Mouse (Mus musculus): Measurements from ENCODE around the gene Mmrn2. TPM values are rescaled to one million over a fixed set of nuclear protein-coding genes. Genes with fewer than 3 reads are reported as not detected.

Gene Mmrn2
- polyA plus RNA-seq, 1 experiment from 2014 or later: 3.2 TPM

DNA sequence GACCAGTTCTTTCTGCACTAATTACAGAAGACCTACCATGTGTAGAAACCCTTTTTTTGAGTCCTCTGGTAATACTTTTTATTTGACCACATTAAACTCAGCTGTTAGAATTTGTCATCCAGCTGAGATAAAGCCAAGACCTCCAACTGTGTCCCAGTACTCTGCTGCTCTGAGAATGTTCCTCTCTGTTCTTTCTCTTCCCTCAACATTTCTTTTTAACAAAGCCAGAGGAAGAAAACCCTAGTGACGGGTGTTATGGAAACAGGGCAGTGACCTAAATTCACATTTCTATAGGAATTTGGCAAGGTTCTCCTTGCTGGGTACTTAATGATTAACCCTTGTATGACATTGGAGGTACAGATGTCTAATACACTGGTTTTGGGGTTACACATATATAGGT is 35.8 kb upstream of the Mmrn2 start:
- H3K27ac ChIP-seq (ENCODE audit: low read depth): no peak overlapping the region
- DNase-seq: no peak
- H3K4me2 ChIP-seq (ENCODE audit: low read depth, low read length): no peak overlapping the region
- H3K4me3 ChIP-seq (ENCODE audit: low read depth, low read length): no peak overlapping the region
- TF ChIP-seq CTCF (IDR thresholded peaks at IDR 0.05; ENCODE audit: low read depth): no peak
- no peak for TF ChIP-seq EP300 (IDR thresholded peaks at IDR 0.05; ENCODE audit: low read depth)
- peaks cover 74% of the 10 kb centered on the region for H3K36me3 ChIP-seq (replicated peaks; ENCODE audit: insufficient read depth, low read length)
- H3K9me3 ChIP-seq (ENCODE audit: low read length): no peaks in the 10 kb centered on the region
- WGBS (ENCODE audit: insufficient replicate concordance): 58% methylated on average over 1 of the region's 1 CpGs
- no peaks in the 10 kb centered on the region for H3K4me1 ChIP-seq (ENCODE audit: insufficient read depth)
- no peak overlapping the region for H3K9ac ChIP-seq (replicated peaks)
- H3K27me3 ChIP-seq (ENCODE audit: insufficient read depth, low read length): no peaks in the 10 kb centered on the region
- ATAC-seq: no peak

DNA sequence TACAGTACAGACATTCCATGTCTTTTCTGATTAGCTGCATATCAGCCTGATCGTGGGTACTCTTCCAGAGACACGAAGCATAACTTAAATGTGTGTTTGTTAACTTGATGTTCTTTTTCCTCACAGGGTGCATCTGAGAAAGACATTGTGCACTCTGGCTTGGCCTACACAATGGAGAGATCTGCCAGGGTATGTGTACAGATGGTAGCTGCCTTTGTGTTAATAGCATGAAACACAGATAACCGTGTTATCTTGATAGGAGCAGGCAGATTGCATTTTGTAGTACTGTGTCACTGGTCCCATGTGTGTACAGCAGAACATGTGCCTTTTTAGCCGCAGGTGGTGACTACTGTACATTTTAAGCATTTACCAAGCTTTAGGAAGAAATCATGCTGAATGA is 33.3 kb upstream of the Mmrn2 start:
- no peak overlapping the region for H3K27ac ChIP-seq (ENCODE audit: low read depth)
- no peaks in the 10 kb centered on the region for H3K9me3 ChIP-seq (ENCODE audit: low read length)
- DNase-seq: no peak
- H3K9ac ChIP-seq (replicated peaks): no peak overlapping the region
- TF ChIP-seq CTCF (IDR thresholded peaks at IDR 0.05; ENCODE audit: low read depth): no peak
- TF ChIP-seq EP300 (IDR thresholded peaks at IDR 0.05; ENCODE audit: low read depth): no peak
- no peak for ATAC-seq
- peaks cover 53% of the 10 kb centered on the region for H3K36me3 ChIP-seq (replicated peaks; ENCODE audit: insufficient read depth, low read length)
- H3K4me2 ChIP-seq (ENCODE audit: low read depth, low read length): no peak overlapping the region
- no peak overlapping the region for H3K4me3 ChIP-seq (ENCODE audit: low read depth, low read length)
- no peaks in the 10 kb centered on the region for H3K27me3 ChIP-seq (ENCODE audit: insufficient read depth, low read length)
- no peaks in the 10 kb centered on the region for H3K4me1 ChIP-seq (ENCODE audit: insufficient read depth)
- 68% methylated on average over 4 of the region's 4 CpGs for WGBS (ENCODE audit: insufficient replicate concordance)

DNA sequence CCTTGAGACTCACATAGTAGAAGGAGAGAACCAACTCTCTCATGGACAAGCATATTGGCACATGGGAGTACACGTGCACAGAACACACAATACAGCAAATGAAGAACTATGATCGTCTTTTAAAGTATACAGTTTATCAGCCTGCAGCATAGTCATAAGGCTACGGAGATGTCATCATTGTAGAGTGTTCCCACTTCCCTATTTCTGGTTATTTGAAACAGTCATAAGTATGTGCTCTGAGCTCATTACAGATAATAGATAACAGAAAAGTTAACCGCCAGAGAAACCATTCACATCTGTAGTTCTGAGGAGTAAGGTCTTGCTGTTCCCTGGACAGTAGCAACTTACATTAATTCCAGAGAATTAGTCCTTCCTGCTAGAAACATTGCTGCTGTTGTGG is 32.2 kb upstream of the Mmrn2 start:
- TF ChIP-seq EP300 (IDR thresholded peaks at IDR 0.05; ENCODE audit: low read depth) (no peak), CTCF (IDR thresholded peaks at IDR 0.05; ENCODE audit: low read depth) (no peak)
- H3K27ac ChIP-seq (ENCODE audit: low read depth): no peak overlapping the region
- no peaks in the 10 kb centered on the region for H3K9me3 ChIP-seq (ENCODE audit: low read length)
- H3K27me3 ChIP-seq (ENCODE audit: insufficient read depth, low read length): no peaks in the 10 kb centered on the region
- H3K9ac ChIP-seq (replicated peaks): no peak overlapping the region
- no peak for ATAC-seq
- peaks cover 44% of the 10 kb centered on the region for H3K36me3 ChIP-seq (replicated peaks; ENCODE audit: insufficient read depth, low read length)
- DNase-seq: no peak
- WGBS (ENCODE audit: insufficient replicate concordance): 47% methylated on average over 4 of the region's 4 CpGs
- H3K4me1 ChIP-seq (ENCODE audit: insufficient read depth): no peaks in the 10 kb centered on the region
- no peak overlapping the region for H3K4me2 ChIP-seq (ENCODE audit: low read depth, low read length)
- no peak overlapping the region for H3K4me3 ChIP-seq (ENCODE audit: low read depth, low read length)

DNA sequence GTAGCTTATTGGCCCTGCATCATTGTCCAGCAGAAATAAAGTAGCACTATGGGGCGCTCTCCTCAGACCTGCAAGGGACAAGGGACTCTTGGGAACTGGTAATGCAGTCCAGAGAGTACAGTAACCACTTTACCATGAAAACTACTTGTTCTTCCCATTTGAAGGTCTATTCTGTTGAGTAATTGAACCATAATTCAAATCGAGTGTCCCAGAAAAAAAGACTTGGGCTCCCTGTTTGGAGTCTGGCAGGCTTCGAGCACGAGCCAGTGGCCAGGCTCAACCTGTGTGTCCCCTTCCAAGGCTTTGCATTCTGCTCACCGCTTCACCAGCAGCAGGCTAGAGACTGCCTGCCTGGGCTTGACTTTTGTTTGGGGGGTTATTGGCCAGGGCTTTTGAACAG is 30.9 kb upstream of the Mmrn2 start:
- H3K4me3 ChIP-seq (ENCODE audit: low read depth, low read length): no peak overlapping the region
- TF ChIP-seq CTCF (IDR thresholded peaks at IDR 0.05; ENCODE audit: low read depth) (no peak), EP300 (IDR thresholded peaks at IDR 0.05; ENCODE audit: low read depth) (no peak)
- H3K9me3 ChIP-seq (ENCODE audit: low read length): no peaks in the 10 kb centered on the region
- DNase-seq (no peak), ATAC-seq (no peak)
- no peak overlapping the region for H3K9ac ChIP-seq (replicated peaks)
- no peaks in the 10 kb centered on the region for H3K4me1 ChIP-seq (ENCODE audit: insufficient read depth)
- 81% methylated on average over 5 of the region's 5 CpGs for WGBS (ENCODE audit: insufficient replicate concordance)
- H3K27ac ChIP-seq (ENCODE audit: low read depth): no peak overlapping the region
- no peaks in the 10 kb centered on the region for H3K27me3 ChIP-seq (ENCODE audit: insufficient read depth, low read length)
- peaks cover 39% of the 10 kb centered on the region for H3K36me3 ChIP-seq (replicated peaks; ENCODE audit: insufficient read depth, low read length)
- H3K4me2 ChIP-seq (ENCODE audit: low read depth, low read length): no peak overlapping the region

DNA sequence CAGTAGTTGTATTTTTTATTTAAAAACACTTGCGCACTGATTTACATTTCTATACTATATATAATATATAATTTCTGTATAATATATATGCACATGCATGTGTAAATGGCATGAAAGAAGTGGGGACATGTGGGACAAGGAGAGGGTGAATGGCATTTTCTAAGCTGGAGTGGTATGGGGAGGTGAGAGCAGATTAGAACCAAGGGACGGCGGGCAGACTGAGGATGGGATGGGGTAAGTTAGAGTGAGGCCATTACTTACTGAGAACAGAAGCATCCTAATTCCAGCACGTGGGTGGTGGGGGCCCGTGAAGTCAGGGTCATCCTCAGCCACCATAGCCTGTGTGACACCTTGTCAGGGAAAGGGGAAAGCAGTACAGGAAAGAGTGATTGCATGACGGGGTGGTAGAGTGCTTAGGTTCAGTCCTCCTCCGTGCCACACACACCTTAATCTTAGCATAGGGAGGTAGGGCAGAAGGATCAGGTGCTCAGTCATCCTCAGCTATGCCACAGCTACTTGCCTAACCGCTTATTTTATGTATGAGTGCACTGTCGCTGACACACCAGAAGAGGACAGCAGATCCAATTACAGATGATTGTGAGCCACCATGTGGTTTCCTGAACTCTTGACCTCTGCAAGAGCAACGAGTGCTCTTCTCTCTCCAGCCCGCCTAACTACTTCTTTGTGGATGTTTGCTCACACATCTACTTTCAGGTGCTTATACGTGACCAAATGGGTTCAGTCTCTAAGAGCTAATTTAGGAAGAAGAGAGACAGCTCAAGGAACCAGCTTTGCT is 29.3 kb upstream of the Mmrn2 start:
- Histone ChIP-seq H3K4me3 (ENCODE audit: low read depth, low read length) (no peak overlapping the region), H3K4me1 (ENCODE audit: insufficient read depth) (peaks cover 4% of the 10 kb centered on the region; the same call in 1 of the 2 replicates), H3K4me2 (ENCODE audit: low read depth, low read length) (no peak overlapping the region), H3K36me3 (replicated peaks; ENCODE audit: insufficient read depth, low read length) (peaks cover 28% of the 10 kb centered on the region), H3K27ac (ENCODE audit: low read depth) (peak overlapping the region; percentile 18; the same call in 1 of the 2 replicates), H3K27me3 (ENCODE audit: insufficient read depth, low read length) (no peaks in the 10 kb centered on the region), H3K9me3 (ENCODE audit: low read length) (no peaks in the 10 kb centered on the region), H3K9ac (replicated peaks) (no peak overlapping the region)
- peak; percentile 53 for TF ChIP-seq CTCF (IDR thresholded peaks at IDR 0.05; ENCODE audit: low read depth)
- no peak for TF ChIP-seq EP300 (IDR thresholded peaks at IDR 0.05; ENCODE audit: low read depth)
- ATAC-seq (peak; percentile 26), DNase-seq (no peak)
- WGBS (ENCODE audit: insufficient replicate concordance): 54% methylated on average over 12 of the region's 12 CpGs

DNA sequence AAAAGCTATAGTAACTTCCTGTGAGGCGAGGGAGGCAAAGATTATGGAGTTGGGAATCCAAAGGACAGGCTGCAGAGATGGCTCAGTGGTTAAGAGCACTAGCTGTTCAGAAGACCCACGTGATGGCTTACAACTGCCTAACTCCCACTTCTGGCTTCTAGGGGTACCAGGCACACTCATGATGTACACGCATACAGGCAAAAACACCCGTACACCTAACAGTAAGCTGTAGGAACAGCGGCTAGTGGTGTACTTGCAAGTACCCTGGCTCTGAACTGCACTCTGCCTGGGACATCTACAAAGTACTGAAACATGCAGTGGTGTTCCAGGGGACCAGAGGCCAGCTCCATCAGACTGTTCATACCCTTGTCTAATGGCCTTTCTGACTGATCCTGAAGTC is 28.2 kb upstream of the Mmrn2 start:
- no peak for DNase-seq
- no peak for TF ChIP-seq EP300 (IDR thresholded peaks at IDR 0.05; ENCODE audit: low read depth)
- TF ChIP-seq CTCF (IDR thresholded peaks at IDR 0.05; ENCODE audit: low read depth): no peak
- H3K27ac ChIP-seq (ENCODE audit: low read depth): no peak overlapping the region; the same call in 1 of the 2 replicates
- no peaks in the 10 kb centered on the region for H3K27me3 ChIP-seq (ENCODE audit: insufficient read depth, low read length)
- ATAC-seq: no peak
- peaks cover 20% of the 10 kb centered on the region for H3K36me3 ChIP-seq (replicated peaks; ENCODE audit: insufficient read depth, low read length)
- no peak overlapping the region for H3K4me2 ChIP-seq (ENCODE audit: low read depth, low read length)
- no peak overlapping the region for H3K9ac ChIP-seq (replicated peaks)
- H3K9me3 ChIP-seq (ENCODE audit: low read length): no peaks in the 10 kb centered on the region
- H3K4me3 ChIP-seq (ENCODE audit: low read depth, low read length): no peak overlapping the region
- peaks cover 4% of the 10 kb centered on the region; the same call in 1 of the 2 replicates for H3K4me1 ChIP-seq (ENCODE audit: insufficient read depth)
- WGBS (ENCODE audit: insufficient replicate concordance): 85% methylated on average over 5 of the region's 5 CpGs

Measured in liver, postnatal 0 days (tissue).